Mouse (Mus musculus) megakaryocyte, embryonic 14.5 days (primary cell): Measurements from ENCODE around the gene Dnah17. TPM values are rescaled to one million over a fixed set of nuclear protein-coding genes. Genes with fewer than 3 reads are reported as not detected.
A peak's percentile ranks its signal among the peaks of the same experiment; 100 is the strongest.

Experiments
- H3K27me3 ChIP-seq: replicated peaks from 2 replicates; pipeline ENCODE3; 2012; ENCODE audit warnings: inconsistent platforms
- H3K36me3 ChIP-seq: replicated peaks from 2 replicates; pipeline ENCODE3; 2012; ENCODE audit warnings: low read length, inconsistent platforms, mixed read lengths
- H3K4me1 ChIP-seq: 2 replicates; pipeline ENCODE4 v1.6.1; 2012; ENCODE audit warnings: inconsistent platforms
- H3K4me3 ChIP-seq: replicated peaks from 2 replicates; pipeline ENCODE3; 2012; ENCODE audit warnings: moderate library complexity, mild to moderate bottlenecking, inconsistent platforms
- H3K9me3 ChIP-seq: 2 replicates; pipeline ENCODE4 v1.6.1; 2012; ENCODE audit warnings: inconsistent platforms
- FLI1 ChIP-seq: IDR thresholded peaks from 2 replicates; pipeline ENCODE4 v1.6.1; 2012; ENCODE audit warnings: low read length, inconsistent platforms, mixed read lengths
- GATA1 ChIP-seq: IDR thresholded peaks from 3 replicates; pipeline ENCODE4 v1.6.1; 2012; ENCODE audit warnings: mixed read lengths, low read length, inconsistent platforms, borderline replicate concordance
- polyA plus RNA-seq: library from polyadenylated mRNA; stranded (reverse); fragments of >175 nt; gene quantifications from 2 replicates; pipeline ENCODE4 v1.2.3, GENCODE M21; 2012; ENCODE audit warnings: low replicate concordance; ENCODE audit not compliant: insufficient read depth

The Dnah17 gene
- polyA plus RNA-seq, 1 experiment: 0.06 TPM

DNA sequence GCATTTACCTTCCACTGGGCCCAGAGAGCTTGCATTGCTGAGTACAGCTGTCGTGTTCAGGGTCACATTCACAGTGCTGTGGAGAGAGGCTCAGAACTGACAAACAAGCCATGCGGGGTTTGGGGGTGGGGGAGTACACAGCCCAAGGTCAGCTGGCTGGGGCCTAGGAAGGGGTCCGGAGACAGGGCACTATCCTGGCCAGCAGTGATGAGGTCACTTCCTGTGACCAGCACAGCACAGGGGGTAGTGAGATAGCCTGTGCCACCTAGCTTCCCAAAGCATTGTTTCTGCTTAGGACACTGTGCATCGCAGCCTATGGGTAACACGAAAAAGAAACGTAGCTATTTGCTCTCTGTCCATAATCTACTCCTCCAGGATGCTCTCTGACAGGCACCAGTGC, 30.8 kb upstream of the Dnah17 start:
- Histone ChIP-seq H3K4me1 (peaks cover 10% of the 10 kb centered on the region; the same call in 1 of the 2 replicates), H3K27me3 (no peaks in the 10 kb centered on the region), H3K9me3 (peaks cover 1% of the 10 kb centered on the region; the same call in 1 of the 2 replicates), H3K36me3 (peaks cover 46% of the 10 kb centered on the region), H3K4me3 (no peak overlapping the region)
- TF ChIP-seq GATA1: no peak
- no peak for TF ChIP-seq FLI1

DNA sequence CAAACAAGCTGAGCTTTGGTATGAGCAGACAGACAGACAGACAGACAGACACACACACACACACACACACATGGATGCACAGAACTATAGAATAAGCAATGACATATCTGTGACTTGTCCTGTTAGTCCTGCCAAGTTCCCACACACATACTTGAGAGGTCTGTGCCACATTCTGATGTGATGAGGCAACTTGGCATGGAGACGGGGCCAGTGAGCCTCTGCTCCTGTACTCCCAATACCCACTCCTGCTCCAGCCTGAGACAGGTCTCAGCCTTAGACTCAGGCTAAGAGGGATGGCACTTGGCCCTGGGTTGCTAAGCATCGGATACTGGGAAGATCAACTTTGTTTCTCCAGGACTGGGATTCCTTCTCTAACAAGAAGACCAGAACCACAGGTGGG, 30.3 kb upstream of the Dnah17 start:
- TF ChIP-seq GATA1 (no peak), FLI1 (no peak)
- peaks cover 41% of the 10 kb centered on the region for H3K36me3 ChIP-seq
- no peaks in the 10 kb centered on the region for H3K27me3 ChIP-seq
- H3K4me3 ChIP-seq: no peak overlapping the region
- H3K9me3 ChIP-seq: peaks cover 6% of the 10 kb centered on the region
- peaks cover 10% of the 10 kb centered on the region; the same call in 1 of the 2 replicates for H3K4me1 ChIP-seq

DNA sequence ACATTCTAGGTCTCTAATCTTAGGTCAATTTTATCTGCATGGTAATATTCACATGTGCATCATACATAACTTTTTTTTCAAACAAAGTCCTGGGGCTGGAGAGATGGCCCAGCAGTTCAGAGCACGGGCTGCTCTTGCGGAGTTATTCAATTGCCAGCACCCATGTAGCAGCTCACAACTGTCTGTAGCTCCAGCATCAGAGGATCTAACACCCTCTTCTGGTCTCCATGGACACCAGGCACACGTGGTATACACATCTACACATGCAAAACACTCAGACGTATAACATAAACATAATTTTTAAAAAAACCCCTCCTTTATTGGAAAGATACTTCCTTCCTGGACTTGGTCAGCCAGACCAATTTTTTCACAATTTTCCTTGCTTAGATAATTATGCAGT, 28.3 kb upstream of the Dnah17 start:
- peaks cover 15% of the 10 kb centered on the region for H3K4me1 ChIP-seq
- TF ChIP-seq FLI1: no peak
- TF ChIP-seq GATA1: no peak
- H3K4me3 ChIP-seq: no peak overlapping the region
- H3K9me3 ChIP-seq: peaks cover 6% of the 10 kb centered on the region
- H3K36me3 ChIP-seq: peaks cover 23% of the 10 kb centered on the region
- H3K27me3 ChIP-seq: no peaks in the 10 kb centered on the region

GRCm38 (mm10) chr11:118156480-118157060, 26.1 kb upstream of the Dnah17 start:
- H3K9me3 ChIP-seq: peaks cover 9% of the 10 kb centered on the region
- peaks cover 24% of the 10 kb centered on the region for H3K4me1 ChIP-seq
- TF ChIP-seq FLI1: no peak
- TF ChIP-seq GATA1: no peak
- H3K27me3 ChIP-seq: no peaks in the 10 kb centered on the region
- peaks cover 5% of the 10 kb centered on the region for H3K36me3 ChIP-seq
- H3K4me3 ChIP-seq: no peak overlapping the region

DNA sequence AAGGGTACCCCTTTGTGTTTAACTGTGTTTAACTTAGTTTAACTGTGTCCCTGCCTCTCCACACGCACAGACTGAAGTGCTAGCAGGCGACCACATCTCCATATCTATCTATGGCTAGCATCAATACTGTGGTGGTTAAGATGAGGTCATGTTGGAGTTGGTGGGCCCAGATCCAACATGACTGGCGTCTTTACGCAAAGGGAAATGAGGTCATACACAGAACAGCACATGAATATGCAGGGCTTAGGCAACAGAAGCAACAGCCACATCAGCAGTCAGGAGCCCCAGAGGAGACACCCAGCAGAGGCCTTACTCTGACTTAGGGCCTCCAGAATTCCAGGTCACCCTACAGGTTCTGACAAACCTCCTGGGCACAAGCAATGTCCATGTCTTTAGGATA, 22.5 kb upstream of the Dnah17 start:
- H3K4me1 ChIP-seq: peaks cover 24% of the 10 kb centered on the region
- peaks cover 16% of the 10 kb centered on the region for H3K27me3 ChIP-seq
- H3K4me3 ChIP-seq: peak overlapping the region; percentile 42
- peaks cover 25% of the 10 kb centered on the region for H3K9me3 ChIP-seq
- TF ChIP-seq GATA1 (no peak), FLI1 (no peak)
- no peaks in the 10 kb centered on the region for H3K36me3 ChIP-seq

- no peaks in the 10 kb centered on the region for H3K36me3 ChIP-seq
- peak overlapping the region; percentile 50 for H3K4me3 ChIP-seq
- peaks cover 16% of the 10 kb centered on the region for H3K27me3 ChIP-seq
- TF ChIP-seq FLI1 (no peak), GATA1 (no peak)
- peaks cover 29% of the 10 kb centered on the region for H3K4me1 ChIP-seq
- peaks cover 25% of the 10 kb centered on the region for H3K9me3 ChIP-seq
Observed at GRCm38 (mm10) chr11:118151423-118152180, 21.2 kb upstream of the Dnah17 start.

GRCm38 (mm10) chr11:118150115-118150701, 19.8 kb upstream of the Dnah17 start:
- Histone ChIP-seq H3K27me3 (peaks cover 21% of the 10 kb centered on the region), H3K36me3 (no peaks in the 10 kb centered on the region), H3K9me3 (peaks cover 19% of the 10 kb centered on the region), H3K4me1 (peaks cover 43% of the 10 kb centered on the region), H3K4me3 (peak overlapping the region; percentile 25)
- TF ChIP-seq FLI1 (no peak), GATA1 (no peak)

- Histone ChIP-seq H3K4me3 (no peak overlapping the region), H3K4me1 (peaks cover 43% of the 10 kb centered on the region), H3K9me3 (peaks cover 19% of the 10 kb centered on the region), H3K27me3 (peaks cover 24% of the 10 kb centered on the region), H3K36me3 (no peaks in the 10 kb centered on the region)
- TF ChIP-seq GATA1: no peak
- no peak for TF ChIP-seq FLI1
Observed at GRCm38 (mm10) chr11:118147877-118148637, 17.6 kb upstream of the Dnah17 start.

- peaks cover 35% of the 10 kb centered on the region for H3K27me3 ChIP-seq
- H3K36me3 ChIP-seq: no peaks in the 10 kb centered on the region
- H3K4me1 ChIP-seq: peaks cover 38% of the 10 kb centered on the region
- no peak for TF ChIP-seq FLI1
- TF ChIP-seq GATA1: no peak
- H3K4me3 ChIP-seq: peak overlapping the region; percentile 88
- H3K9me3 ChIP-seq: peaks cover 15% of the 10 kb centered on the region
Observed at GRCm38 (mm10) chr11:118146446-118146845, 16.0 kb upstream of the Dnah17 start.
